Mouse (Mus musculus) megakaryocyte, embryonic 14.5 days (primary cell): ENCODE results near the gene Ccsap.

ENCODE experiments used
- FLI1 ChIP-seq: IDR thresholded peaks from 2 replicates; pipeline ENCODE4 v1.6.1; 2012; ENCODE audit warnings: low read length, inconsistent platforms, mixed read lengths
- GATA1 ChIP-seq: IDR thresholded peaks from 3 replicates; pipeline ENCODE4 v1.6.1; 2012; ENCODE audit warnings: mixed read lengths, low read length, inconsistent platforms, borderline replicate concordance

GRCm38 (mm10) chr8:123799434-123799833, 60.6 kb downstream of the Ccsap start:
- TF ChIP-seq GATA1 (no peak), FLI1 (no peak)
